Mouse (Mus musculus) midbrain, embryonic 11.5 days (tissue): ENCODE data around the gene Sh3bp4. TPM values are rescaled to one million over a fixed set of nuclear protein-coding genes. Genes with fewer than 3 reads are reported as not detected.
A peak's percentile ranks its signal among the peaks of the same experiment; 100 is the strongest.

Experiments
- ATAC-seq: fragments of 200-750 bp; cut with Nextera tagmentation; 2 replicates; pipeline ENCODE4 v1.8.0; 2017; ENCODE audit warnings: moderate TSS enrichment, moderate library complexity; ENCODE audit not compliant: low FRiP score
- DNase-seq: peaks from one replicate; pipeline ENCODE4 v3.0.0; 2015; ENCODE audit warnings: low spot score; ENCODE audit errors: missing footprints
- H3K27ac ChIP-seq: fragments of 300-500 bp; sonication (generic); 2 replicates; pipeline ENCODE4 v1.5.1; 2014; ENCODE audit warnings: low read depth, low read length
- H3K27me3 ChIP-seq: fragments of 300-500 bp; sonication (generic); 2 replicates; pipeline ENCODE4 v1.6.1; 2014; ENCODE audit warnings: mild to moderate bottlenecking, low read length, moderate library complexity, mixed read lengths; ENCODE audit not compliant: control insufficient read depth, insufficient read depth
- H3K36me3 ChIP-seq: fragments of 300-500 bp; sonication (generic); 2 replicates; pipeline ENCODE4 v1.6.1; 2014; ENCODE audit warnings: mild to moderate bottlenecking, low read length, moderate library complexity, mixed read lengths; ENCODE audit not compliant: control insufficient read depth, insufficient read depth
- H3K4me1 ChIP-seq: fragments of 300-500 bp; sonication (generic); 2 replicates; pipeline ENCODE4 v1.6.1; 2014; ENCODE audit warnings: low read length; ENCODE audit not compliant: control insufficient read depth, insufficient read depth
- H3K4me2 ChIP-seq: fragments of 300-500 bp; sonication (generic); 2 replicates; pipeline ENCODE4 v1.6.1; 2014; ENCODE audit warnings: mild to moderate bottlenecking, moderate library complexity
- H3K4me3 ChIP-seq: fragments of 300-500 bp; sonication (generic); 2 replicates; pipeline ENCODE4 v1.5.1; 2014; ENCODE audit warnings: low read depth, low read length
- H3K9ac ChIP-seq: fragments of 300-500 bp; sonication (generic); 2 replicates; pipeline ENCODE4 v1.6.1; 2014; ENCODE audit warnings: low read length
- H3K9me3 ChIP-seq: fragments of 300-500 bp; sonication (generic); 2 replicates; pipeline ENCODE4 v1.6.1; 2016; ENCODE audit warnings: low read length; ENCODE audit not compliant: control insufficient read depth
- WGBS: fragments of 180-500 bp; shearing (Covaris S2); extraction: QIAGEN DNeasy Blood & Tissue Kit; methylation state at CpG from one replicate; pipeline ENCODE4 v1.1.7; 2014; 5-methylcytosine and 5-hydroxymethylcytosine counted together
- polyA plus RNA-seq: library from polyadenylated mRNA; unstranded; fragments of >200 nt; fragmentation: Nextera tagmentation; extraction: Ambion mirVana; gene quantifications from 2 replicates; pipeline ENCODE4 v1.2.1, GENCODE M21; 2014

Sh3bp4 gene
- polyA plus RNA-seq, 1 experiment from 2014 or later = 18.6 TPM

GRCm38 (mm10) chr1:89088144-89088543 lies 17.9 kb downstream of the Sh3bp4 start:
- no peak overlapping the region for H3K27ac ChIP-seq
- H3K9me3 ChIP-seq = no peaks in the 10 kb centered on the region
- 70% methylated on average over 10 of the region's 10 CpGs for WGBS
- peaks cover 19% of the 10 kb centered on the region for H3K4me1 ChIP-seq
- H3K9ac ChIP-seq = no peak overlapping the region
- H3K4me3 ChIP-seq = no peak overlapping the region
- no peaks in the 10 kb centered on the region for H3K36me3 ChIP-seq
- no peak overlapping the region for H3K4me2 ChIP-seq
- ATAC-seq (no peak), DNase-seq (no peak)
- no peaks in the 10 kb centered on the region for H3K27me3 ChIP-seq

- no peak for ATAC-seq
- no peak overlapping the region for H3K4me3 ChIP-seq
- H3K27me3 ChIP-seq = no peaks in the 10 kb centered on the region
- no peaks in the 10 kb centered on the region for H3K9me3 ChIP-seq
- DNase-seq = no peak
- 49% methylated on average over 3 of the region's 3 CpGs for WGBS
- H3K4me2 ChIP-seq = no peak overlapping the region
- peaks cover 20% of the 10 kb centered on the region for H3K4me1 ChIP-seq
- no peak overlapping the region for H3K27ac ChIP-seq
- no peak overlapping the region for H3K9ac ChIP-seq
- H3K36me3 ChIP-seq = no peaks in the 10 kb centered on the region
Observed at GRCm38 (mm10) chr1:89088748-89089288, 18.6 kb downstream of the Sh3bp4 start.

- DNase-seq (no peak), ATAC-seq (no peak)
- peaks cover 20% of the 10 kb centered on the region for H3K4me1 ChIP-seq
- no peak overlapping the region for H3K27ac ChIP-seq
- no peak overlapping the region for H3K4me3 ChIP-seq
- no peak overlapping the region for H3K4me2 ChIP-seq
- WGBS = 82% methylated on average over 21 of the region's 21 CpGs
- H3K27me3 ChIP-seq = no peaks in the 10 kb centered on the region
- no peaks in the 10 kb centered on the region for H3K36me3 ChIP-seq
- no peaks in the 10 kb centered on the region for H3K9me3 ChIP-seq
- H3K9ac ChIP-seq = no peak overlapping the region
Observed at GRCm38 (mm10) chr1:89089821-89090600, 19.8 kb downstream of the Sh3bp4 start.

GRCm38 (mm10) chr1:89090676-89091075 lies 20.5 kb downstream of the Sh3bp4 start:
- Histone ChIP-seq H3K27ac (no peak overlapping the region), H3K9ac (no peak overlapping the region), H3K4me1 (peaks cover 21% of the 10 kb centered on the region), H3K4me3 (no peak overlapping the region), H3K27me3 (no peaks in the 10 kb centered on the region), H3K9me3 (no peaks in the 10 kb centered on the region), H3K4me2 (no peak overlapping the region), H3K36me3 (no peaks in the 10 kb centered on the region)
- no peak for DNase-seq
- no peak for ATAC-seq
- 76% methylated on average over 8 of the region's 8 CpGs for WGBS

GRCm38 (mm10) chr1:89092019-89092418 lies 21.8 kb downstream of the Sh3bp4 start:
- ATAC-seq (0 out of 2 replicates have a peak, but pooled peaks have one; percentile 20), DNase-seq (no peak)
- Histone ChIP-seq H3K4me1 (peaks cover 29% of the 10 kb centered on the region), H3K9me3 (no peaks in the 10 kb centered on the region), H3K36me3 (no peaks in the 10 kb centered on the region), H3K9ac (peak overlapping the region; percentile 30; the same call in 1 of the 2 replicates), H3K4me3 (no peak overlapping the region), H3K27ac (no peak overlapping the region), H3K4me2 (no peak overlapping the region), H3K27me3 (no peaks in the 10 kb centered on the region)
- WGBS = 42% methylated on average over 5 of the region's 5 CpGs

- Histone ChIP-seq H3K27me3 (no peaks in the 10 kb centered on the region), H3K36me3 (no peaks in the 10 kb centered on the region), H3K27ac (no peak overlapping the region; the same call in 1 of the 2 replicates), H3K9ac (peak overlapping the region; percentile 30; the same call in 1 of the 2 replicates), H3K4me2 (peak overlapping the region; percentile 31), H3K9me3 (no peaks in the 10 kb centered on the region), H3K4me3 (no peak overlapping the region), H3K4me1 (peaks cover 29% of the 10 kb centered on the region)
- ATAC-seq (peak; percentile 63; the same call in 1 of the 2 replicates), DNase-seq (peak; percentile 94)
- under 1% methylated on average over 19 of the region's 19 CpGs for WGBS
Observed at GRCm38 (mm10) chr1:89092442-89092991, 22.3 kb downstream of the Sh3bp4 start.

GRCm38 (mm10) chr1:89093696-89094095 lies 23.5 kb downstream of the Sh3bp4 start:
- H3K9me3 ChIP-seq = no peaks in the 10 kb centered on the region
- H3K36me3 ChIP-seq = no peaks in the 10 kb centered on the region
- no peak overlapping the region for H3K9ac ChIP-seq
- 80% methylated on average over 5 of the region's 5 CpGs for WGBS
- no peaks in the 10 kb centered on the region for H3K27me3 ChIP-seq
- ATAC-seq (no peak), DNase-seq (no peak)
- no peak overlapping the region for H3K4me3 ChIP-seq
- H3K4me1 ChIP-seq = peaks cover 24% of the 10 kb centered on the region
- H3K27ac ChIP-seq = no peak overlapping the region
- no peak overlapping the region for H3K4me2 ChIP-seq

- WGBS = 78% methylated on average over 4 of the region's 4 CpGs
- H3K27ac ChIP-seq = no peak overlapping the region
Observed at GRCm38 (mm10) chr1:89094416-89094815, 24.2 kb downstream of the Sh3bp4 start.

More at GRCm38 (mm10) chr1:89094416-89094815, 24.2 kb downstream of the Sh3bp4 start:
- H3K4me1 ChIP-seq = peaks cover 24% of the 10 kb centered on the region
- no peak for ATAC-seq
- no peaks in the 10 kb centered on the region for H3K36me3 ChIP-seq
- no peaks in the 10 kb centered on the region for H3K9me3 ChIP-seq
- no peaks in the 10 kb centered on the region for H3K27me3 ChIP-seq
- no peak for DNase-seq
- no peak overlapping the region for H3K9ac ChIP-seq
- no peak overlapping the region for H3K4me3 ChIP-seq
- H3K4me2 ChIP-seq = no peak overlapping the region
